Mouse (Mus musculus) kidney, adult 8-10 months (tissue): ENCODE measurements around the gene Gif.

Experiments
- DNase-seq, 2 experiments: peaks; one replicate each; pipeline ENCODE4 v3.0.0; 2022

Gif gene

DNA sequence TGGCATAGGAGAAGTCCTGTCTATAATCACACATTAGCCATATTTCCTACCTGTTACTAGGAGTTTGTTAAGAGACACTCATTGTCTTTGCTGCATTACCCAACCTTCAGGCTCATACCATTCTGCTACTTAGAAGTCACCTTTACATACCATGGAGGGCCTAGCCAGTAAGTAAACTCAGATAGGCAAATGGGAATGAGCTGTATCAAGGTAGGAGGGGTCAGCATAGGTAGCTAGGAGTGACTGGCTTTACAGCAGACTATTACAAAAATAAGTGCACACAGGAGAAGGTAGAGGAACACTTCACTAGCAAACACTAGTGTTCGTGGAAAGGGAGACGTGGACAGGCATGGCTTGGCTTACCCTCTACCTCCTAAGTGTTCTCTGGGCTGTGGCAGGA lies at the start of gene Gif:
Gif (plus strand) TSS at position 257 of the 400 bp plus-strand sequence.
- DNase-seq = no peak

DNA sequence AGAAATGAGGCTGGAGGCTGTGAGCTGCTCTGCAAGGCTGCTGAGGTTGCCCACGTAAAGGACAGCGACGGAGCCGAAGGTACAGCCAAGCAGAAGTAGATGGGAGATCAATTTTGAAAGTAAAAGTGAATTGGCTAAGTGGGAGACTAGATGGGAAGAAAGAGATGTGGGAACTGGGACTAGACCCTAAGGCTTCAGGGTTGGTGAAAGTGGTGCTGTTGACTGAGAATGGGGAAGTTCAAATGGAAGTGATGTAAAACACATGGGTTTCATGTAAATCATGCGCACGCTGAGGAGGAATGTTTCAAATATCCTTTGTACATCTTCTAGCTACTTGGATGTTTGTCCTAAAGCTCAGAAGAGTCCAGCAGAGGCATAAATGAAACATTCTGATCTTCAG lies 49.0 kb upstream of the Gif start:
- DNase-seq = no peak

DNA sequence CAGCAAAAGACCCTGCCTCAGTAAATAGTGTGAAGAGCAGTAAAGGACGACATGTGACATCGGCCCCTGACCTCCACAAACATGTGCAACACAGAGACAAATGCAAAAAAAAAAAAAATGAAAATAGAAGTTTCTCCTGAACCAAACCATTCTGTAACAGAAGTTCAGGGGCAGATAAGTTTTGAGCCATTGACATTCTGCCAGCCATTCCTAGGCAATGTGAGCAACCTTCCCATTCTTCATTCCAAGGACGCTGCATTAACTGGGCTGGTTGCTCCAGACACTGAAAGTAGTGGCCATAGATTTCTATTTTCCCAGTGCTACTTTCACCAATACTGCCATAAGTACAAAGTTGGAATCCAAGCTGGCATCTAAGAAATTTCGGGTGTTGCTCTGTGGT lies 34.9 kb upstream of the Gif start:
- DNase-seq = no peak

DNA sequence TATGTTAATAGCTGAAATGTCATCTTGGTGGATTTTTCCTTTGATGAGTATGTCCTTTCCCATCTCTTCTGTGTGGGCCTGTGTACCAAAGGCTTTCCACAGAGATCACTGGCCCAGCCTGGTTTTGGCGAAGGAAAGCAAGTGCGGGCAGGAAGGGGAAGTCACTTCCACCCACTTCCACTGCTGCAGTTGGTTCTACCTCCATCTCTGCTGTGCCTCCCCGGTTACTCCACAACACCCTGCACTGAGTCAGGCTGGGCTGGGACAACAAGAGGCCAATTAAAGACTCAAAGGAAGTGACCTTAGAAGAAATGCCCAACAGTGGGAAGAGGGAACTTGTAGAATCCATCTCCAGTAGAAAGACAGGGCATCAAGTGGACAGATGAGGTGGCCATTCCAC lies 27.3 kb upstream of the Gif start:
- DNase-seq = no peak

DNA sequence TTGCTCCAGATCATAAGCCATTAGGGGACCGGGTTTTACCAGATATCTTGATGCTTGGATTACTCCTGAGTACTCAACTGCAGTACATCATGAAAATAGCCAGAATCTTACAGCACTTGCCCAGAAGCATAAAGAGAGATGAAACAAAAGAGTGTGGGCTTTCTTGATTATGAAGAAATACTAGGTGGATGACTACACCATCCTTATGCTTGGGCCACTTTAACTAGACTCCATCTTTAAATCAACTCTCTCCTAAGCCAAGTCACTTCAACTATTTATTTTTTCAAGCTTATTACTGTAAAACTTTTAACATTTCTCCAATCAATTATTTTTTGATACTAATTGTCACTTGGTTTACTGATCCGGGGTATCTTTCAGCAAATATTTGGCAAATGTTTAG lies 23.5 kb upstream of the Gif start:
- no peak for DNase-seq

DNA sequence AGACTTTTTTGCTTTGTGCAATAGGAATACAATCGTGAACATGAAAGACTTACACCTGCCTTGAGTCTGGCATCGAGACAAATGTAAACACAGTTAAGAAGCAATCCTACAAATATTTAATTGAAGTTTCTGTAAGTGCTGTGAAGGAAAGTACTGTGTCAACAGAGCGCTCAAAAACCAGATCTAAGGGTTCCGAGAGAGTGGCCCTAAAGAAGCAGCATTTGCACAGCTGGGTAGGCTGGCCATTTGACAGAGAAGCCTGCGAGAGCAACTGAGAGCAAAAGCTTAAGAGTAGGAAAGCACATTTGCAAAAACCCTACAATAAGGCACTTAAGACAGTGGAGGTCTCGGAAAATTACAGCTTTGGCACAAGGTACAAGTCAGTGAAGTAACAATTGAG lies 23.1 kb upstream of the Gif start:
- DNase-seq = no peak

DNA sequence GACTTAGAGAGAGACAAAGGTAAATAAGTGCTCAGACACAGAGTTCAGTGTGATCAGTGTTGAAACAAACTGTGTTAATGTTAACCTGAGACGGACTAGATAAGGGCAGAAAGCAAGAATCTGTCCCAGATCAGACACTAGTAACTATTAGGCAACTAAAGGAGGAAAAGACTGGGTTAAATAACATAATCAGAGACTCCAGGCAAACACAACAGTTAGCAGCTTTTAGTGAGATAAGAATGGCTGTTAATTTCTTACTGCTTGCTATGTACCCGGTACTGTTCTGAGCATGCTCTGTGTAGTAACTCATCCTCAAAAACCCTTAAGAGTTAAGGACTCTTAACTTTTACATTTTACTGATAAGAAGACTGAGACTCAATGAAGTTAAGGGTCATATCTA lies 21.4 kb upstream of the Gif start:
- no peak for DNase-seq

DNA sequence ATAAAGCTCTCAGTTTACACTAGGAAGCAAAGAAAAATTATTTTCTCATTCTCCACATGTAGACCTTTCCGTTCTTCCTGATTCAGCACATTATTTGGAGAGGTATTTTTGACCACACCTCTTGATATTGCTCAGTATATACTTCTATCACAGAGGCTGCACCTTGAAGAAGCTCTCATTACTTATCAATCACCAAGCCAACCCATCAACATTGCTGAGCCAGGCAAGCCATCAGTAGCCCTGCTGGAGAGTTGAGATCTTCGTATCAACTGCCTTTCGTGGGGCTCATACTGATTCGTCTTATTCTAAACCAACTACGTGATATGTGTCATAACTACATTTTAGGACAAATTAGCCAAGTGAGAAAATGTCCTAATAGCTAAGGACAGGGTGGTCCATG lies 20.1 kb upstream of the Gif start:
- DNase-seq = no peak

DNA sequence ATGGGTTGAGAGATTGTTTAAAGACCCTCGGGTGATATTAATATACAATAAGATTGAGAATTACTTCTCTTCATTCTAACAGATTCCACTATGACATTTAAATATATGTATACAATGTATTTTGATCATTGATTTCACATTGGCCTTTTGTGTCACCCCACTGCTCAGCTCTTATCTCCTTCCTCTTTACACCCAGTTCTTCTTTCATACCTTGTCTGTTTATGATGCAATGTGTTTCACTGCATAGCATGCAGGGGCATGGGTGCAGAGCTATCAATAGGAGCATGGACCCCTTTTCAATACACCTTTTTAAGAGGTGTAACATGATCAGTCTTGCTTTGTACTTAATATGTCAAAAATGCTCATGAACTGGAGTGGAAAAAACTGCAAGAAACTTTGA lies 17.1 kb upstream of the Gif start:
- DNase-seq = no peak

DNA sequence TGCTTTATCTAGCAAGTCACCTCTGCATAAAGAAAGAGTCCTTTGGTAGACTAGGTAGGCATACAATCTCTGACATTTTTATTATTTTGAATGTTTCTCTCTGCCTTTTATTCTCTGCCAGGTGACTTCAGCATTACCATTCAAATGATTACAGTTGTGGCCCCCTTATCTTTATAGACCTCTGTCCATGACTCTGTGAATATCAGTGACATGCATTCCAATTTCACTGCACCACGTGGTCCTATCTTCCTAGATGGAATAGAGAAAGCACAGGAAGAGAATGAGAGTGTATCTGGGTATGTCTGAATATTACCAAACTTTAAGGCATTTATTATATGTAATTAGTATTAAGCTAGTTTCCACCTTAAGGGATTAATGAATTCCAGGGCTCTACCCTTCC lies 10.9 kb upstream of the Gif start:
- DNase-seq = no peak

DNA sequence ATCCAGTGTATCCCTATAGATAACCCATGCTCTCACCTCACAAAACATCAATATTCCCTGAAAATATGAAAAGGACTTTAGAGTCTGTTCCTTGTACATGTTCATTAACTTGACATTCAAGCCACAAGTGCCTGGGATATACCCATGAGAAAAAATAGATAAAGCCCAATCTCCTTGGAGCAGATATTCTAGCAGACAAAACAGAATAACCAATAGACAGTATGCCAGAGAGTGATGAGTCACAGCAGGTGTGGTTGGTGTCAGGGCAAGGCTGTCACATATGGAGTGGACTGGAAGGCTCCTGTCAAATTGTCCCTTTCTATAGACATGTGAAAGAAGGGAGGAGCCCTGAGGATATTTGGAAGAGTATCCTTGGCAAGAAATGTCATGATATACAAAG lies 1.7 kb upstream of the Gif start:
- DNase-seq = no peak

DNA sequence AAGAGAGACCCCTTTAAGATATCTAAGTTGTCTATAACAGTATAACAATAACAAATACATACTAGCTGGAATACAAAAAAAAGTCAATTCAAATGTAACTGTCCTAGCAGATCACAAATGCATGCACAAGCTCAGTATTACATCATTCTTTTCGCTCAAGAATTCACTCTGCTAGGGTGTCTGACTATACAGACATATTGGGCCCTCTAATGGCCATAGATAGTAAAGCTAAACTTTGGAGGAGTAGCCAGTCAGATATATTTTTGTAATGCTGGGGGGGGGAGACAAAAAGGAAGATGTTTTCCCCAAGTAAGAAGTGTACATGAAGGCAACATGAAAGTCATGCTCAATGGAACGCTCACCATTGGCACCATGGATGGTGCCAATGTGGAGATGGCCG lies 17.7 kb downstream of the Gif start:
- no peak for DNase-seq

DNA sequence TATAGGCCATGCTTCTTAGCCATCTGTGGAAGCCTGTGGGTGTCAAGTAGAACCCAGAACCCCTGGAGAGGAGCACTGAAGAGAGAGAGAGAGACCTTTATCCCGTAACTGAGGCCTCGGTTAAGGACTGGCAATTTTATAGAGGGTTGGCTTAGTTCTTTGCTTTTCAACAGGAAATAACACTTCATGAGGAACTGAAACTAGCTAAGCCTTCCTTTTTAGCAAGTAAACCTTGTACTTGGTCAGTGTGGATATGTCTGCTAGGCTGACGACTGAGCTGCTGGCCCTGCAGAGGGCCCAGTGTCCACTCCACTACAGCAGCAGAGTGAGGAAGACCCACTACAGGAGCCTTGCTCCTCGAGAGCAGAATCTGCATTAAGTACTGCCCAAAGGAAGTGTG lies 19.1 kb downstream of the Gif start:
- DNase-seq = no peak

DNA sequence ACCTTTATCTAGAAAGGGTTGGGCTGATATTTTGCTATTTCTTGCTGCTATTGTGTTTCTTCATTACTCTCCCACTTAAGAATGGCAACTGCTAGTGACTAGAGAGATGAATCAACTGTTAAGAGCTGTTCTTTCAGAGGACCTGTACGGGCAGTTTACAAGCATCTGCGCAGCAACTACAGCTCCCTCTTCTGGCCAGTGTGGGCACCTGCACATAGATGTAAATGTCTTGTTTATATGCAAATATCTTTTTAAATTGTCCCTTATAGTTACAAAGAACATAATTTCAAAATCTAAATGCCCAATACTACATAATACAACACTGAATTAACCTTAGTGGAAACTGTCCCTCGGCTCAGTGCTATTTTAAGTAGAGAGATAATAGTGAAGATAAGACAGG lies 20.8 kb downstream of the Gif start:
- no peak for DNase-seq

DNA sequence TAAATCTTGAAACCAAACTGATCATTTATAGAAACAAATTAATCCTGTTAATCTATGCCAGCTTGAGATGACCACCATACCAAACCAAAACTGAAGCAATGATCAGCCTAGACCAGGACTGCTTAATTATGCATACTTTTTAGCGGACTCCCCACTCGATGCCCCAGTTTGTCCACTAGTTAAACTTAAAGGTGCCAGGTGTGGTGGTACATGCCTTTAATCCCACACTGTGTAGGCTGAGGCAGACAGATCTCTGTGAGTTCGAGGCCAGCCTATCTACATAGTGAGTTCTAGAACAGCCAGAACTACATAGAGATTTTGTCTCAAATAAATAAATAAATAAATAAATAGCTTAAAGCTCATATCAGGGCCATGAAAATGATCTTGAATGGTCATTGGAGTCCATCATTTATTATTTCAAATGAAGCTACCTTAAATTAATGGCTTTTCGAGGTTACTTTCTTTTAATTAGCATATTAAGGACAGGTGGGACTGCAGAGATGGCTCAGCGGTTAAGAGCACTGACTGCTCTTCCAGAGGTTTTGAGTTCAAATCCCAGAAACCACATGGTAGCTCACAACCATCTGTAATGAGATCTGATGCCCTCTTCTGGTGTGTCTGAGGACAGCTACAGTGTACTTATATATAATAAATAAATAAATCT lies 22.0 kb downstream of the Gif start:
- no peak for DNase-seq

DNA sequence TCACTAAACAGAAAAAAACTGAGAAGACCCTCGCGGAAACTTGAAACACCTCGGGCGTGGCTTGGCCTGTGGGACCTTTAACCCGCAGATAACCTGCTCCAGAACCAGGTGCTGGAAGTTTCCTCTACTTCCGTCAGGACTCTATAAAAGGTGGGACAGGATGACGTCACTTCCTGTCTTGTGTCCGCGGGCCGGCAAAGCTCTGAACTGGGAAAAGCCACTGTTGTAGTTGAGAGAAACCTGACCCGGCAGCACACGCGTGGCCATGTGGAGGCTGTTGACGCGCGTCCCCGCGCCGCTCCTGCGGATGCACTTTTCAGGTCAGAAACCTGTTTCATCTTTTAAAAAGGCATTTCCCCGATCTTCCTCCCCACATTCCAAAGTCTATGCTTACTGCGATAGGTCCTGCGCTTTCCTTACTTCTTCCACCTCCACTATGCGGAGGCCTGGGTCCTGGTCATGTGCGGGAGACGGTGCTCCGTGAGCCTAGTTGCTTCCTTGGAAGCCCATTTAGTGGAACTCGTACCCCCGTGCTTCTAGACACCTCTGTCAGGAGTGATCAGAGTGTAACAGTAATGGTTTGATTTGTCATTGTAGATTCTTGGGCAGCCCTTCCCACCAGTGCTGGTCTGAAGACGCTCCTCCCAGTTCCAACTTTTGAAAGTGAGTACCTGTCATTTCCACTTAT lies 23.0 kb downstream of the Gif start, which contains the start of gene Mrpl16:
Mrpl16 (plus strand) TSS at position 187 of the 688 bp plus-strand sequence.
- DNase-seq = peak; percentile 86 to 93

DNA sequence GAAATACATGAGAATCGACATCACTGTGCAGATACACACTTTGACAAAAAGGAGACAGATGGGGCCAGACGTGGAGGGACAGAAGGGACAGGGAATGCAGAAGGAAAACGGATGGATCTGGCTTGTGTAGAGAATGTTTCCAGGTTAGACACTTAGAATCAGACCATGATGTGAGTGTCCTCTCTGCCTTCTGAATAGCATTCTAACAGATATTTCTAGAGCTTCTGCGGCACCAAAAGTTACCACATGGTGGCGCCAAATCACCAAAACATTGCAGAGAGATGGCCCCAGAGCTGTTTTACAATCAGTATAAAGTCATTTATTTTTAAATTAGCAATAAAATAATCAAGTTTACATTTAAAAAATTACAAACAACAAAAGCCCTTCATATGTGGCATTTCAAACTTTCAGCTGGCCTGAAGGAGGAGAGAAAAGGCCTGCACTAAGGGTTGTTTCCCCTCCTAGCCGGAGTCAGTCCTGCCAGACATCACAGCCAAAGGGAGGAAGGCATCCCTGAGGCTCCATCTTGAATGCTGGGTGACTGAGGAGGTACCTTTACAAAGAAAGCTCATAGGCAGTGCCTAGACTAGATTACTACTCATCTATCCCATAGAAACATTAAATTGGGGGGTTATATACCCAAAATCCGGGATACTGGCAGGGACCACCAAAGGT lies 30.0 kb downstream of the Gif start:
- peak; percentile 29 to 75 for DNase-seq

DNA sequence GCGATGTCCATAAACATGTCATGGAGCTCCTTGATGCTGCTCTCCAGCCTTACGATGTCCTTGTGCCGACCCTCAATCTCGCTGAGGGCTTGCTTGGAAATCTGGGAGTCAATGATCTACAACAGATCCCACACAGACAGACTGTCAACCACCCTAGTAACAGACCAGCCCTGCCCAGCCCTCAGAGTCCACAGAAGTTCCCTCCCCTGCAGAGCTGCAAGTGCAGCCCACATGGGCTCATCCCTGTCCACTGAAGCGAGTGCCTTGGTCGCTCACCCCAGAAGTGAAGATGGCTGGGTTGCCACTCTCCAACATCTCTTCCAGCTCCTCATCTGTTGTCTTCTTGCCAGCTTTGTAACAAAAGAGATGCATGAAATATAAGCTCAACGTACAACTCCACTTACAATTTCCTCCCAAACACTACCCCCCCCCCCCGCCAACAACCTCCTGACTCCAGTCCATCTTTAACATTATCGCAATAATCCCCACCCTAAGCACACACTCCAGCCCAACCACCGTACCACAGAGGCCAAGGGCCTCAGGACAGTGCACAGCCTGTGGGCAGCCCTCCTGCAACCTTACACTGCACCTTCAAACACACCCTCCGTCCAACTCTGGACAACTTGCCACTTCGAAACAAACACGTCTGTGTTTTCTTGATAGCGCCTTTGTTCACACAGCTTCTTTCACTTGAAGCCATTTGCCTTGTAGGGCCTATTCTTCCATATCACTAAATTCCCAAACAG lies 38.2 kb downstream of the Gif start:
- DNase-seq = no peak

DNA sequence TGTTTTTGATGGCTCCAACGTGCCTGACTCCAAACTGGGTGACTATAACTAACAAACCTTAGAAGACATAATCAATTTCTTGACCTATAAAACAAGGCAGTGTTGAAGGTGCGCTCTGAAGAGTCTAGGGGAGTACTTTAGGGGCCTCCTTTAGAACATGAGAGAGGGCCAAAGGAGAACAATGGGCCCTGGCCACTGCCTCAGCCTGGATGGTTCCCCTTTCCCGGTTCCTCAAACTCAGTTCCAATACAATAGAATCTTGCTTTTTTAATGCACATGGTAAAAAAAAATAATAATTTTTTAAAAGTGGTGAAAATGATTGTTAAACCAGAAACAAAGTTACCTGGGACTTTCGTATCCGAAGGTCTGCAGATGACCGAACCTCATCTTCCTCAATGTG lies 40.5 kb downstream of the Gif start:
- DNase-seq = no peak

DNA sequence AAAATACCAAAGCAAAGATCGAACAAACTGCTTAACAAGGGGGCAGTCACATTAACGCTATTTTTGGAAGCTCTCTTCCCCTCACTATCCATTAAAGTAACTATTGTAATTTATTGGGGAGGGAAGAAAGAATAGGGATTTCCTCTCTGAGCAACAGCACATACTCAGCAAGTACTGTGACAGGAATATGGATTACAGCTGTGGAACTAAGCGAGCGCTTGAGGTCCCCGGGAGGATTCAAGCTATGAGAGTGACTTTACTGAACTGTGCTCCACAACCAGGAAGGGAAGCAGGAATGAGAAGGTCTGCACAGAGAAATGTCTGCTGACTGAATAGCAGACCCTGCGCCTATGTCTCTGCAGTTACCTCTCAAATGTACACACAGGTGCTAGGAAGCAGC lies 41.5 kb downstream of the Gif start:
- DNase-seq = no peak

DNA sequence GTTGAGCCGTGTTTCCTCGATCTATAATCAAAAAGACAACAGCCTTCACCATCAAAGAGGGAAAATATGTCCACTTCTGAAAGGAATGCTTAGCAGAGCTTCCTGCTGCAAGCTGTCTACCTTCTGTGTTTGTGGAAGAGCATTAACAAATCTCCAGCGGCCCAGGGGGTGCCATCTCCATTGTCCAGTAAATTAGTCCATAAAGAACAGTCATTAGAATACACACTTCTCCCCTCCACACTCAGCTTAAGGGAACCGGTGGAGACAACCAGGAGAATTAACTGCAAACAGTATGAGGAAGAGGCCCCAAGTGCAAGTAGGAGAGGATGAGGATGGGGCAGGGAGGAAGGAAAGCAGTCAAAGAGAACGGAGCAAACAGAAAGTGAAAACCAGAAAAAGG lies 44.5 kb downstream of the Gif start:
- no peak for DNase-seq

DNA sequence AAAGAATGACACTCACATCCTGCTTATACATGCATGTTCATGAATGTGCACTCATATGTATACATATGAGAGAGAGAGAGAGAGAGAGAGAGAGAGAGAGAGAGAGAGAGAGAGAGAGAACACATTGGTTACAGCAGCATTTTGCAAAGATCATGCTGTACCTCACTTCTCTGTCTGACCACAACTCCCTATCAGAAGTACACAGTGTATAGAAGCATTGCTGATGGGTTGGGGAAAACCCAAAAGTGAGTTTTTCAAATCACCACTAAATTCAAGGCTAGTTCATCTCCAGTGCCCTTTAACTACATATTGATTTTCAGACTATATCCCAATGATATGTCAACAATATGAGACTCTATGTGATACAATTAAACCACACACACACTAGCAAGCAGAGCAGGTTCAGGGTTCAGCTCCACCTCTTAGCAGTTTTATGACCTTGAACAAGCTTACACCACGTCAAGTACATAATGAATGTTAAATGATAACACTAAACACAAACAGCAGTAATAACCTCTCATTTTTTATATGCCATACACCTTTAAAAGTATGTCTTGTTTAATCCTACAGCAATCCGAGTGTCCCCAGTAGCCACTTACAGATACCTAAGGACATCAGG lies 46.5 kb downstream of the Gif start:
- no peak for DNase-seq

DNA sequence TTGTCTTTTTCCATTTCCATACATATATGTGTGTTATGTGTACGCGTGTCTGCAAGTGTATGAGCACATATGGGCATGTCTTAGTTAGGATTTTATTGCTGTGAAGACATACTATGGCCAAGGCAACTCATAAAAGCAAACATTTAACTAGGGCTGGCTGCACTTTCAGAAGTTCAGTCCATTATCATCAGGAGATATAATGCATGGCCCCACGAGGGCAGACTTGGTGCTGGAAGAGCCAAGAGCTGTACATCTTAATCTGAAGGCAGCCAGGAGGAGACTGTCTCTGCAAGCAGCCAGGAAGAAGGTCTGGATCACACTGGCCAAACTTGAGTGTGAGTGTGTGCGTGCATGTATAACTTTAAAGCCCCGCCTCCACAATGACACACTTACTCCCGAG lies 47.1 kb downstream of the Gif start:
- DNase-seq = no peak
